Mouse (Mus musculus) monocyte, adult 2 months (primary cell): ENCODE data around the gene Tmem121b.
A peak's percentile ranks its signal among the peaks of the same experiment; 100 is the strongest.

Experiments
- DNase-seq, 2 experiments: peaks; one replicate each; pipeline ENCODE4 v3.0.0; 2022; ENCODE audit warnings: low spot score in 2 of 2, low read depth in 1 of 2

Tmem121b gene

GRCm38 (mm10) chr6:120493374-120494181, at the start of gene Tmem121b:
Gene Tmem121b, minus strand, starts transcription at chr6:120493807.
- no peak for DNase-seq

- DNase-seq = no peak
Observed at GRCm38 (mm10) chr6:120542061-120542460, 48.5 kb upstream of the Tmem121b start.

GRCm38 (mm10) chr6:120541386-120541785, 47.8 kb upstream of the Tmem121b start:
- no peak for DNase-seq

GRCm38 (mm10) chr6:120539781-120540231, 46.2 kb upstream of the Tmem121b start:
- DNase-seq = peak in 1 of 2 experiments; percentile 8

- DNase-seq = peak in 1 of 2 experiments; percentile 27
Observed at GRCm38 (mm10) chr6:120539132-120539759, 45.6 kb upstream of the Tmem121b start.

- DNase-seq = no peak
Observed at GRCm38 (mm10) chr6:120536337-120536736, 42.7 kb upstream of the Tmem121b start.

GRCm38 (mm10) chr6:120532594-120532993, 39.0 kb upstream of the Tmem121b start:
- no peak for DNase-seq

- peak; percentile 20 to 74 for DNase-seq
Observed at GRCm38 (mm10) chr6:120531020-120531965, 37.7 kb upstream of the Tmem121b start, which contains the start of gene Hdhd5. Gene Hdhd5, minus strand, starts transcription at chr6:120531319.

GRCm38 (mm10) chr6:120529123-120529522, 35.5 kb upstream of the Tmem121b start:
- no peak for DNase-seq

- no peak for DNase-seq
Observed at GRCm38 (mm10) chr6:120524796-120525195, 31.2 kb upstream of the Tmem121b start.

GRCm38 (mm10) chr6:120519647-120520046, 26.0 kb upstream of the Tmem121b start:
- no peak for DNase-seq

GRCm38 (mm10) chr6:120517311-120517710, 23.7 kb upstream of the Tmem121b start:
- DNase-seq = no peak

- DNase-seq = no peak
Observed at GRCm38 (mm10) chr6:120516879-120517278, 23.3 kb upstream of the Tmem121b start.

GRCm38 (mm10) chr6:120516422-120516821, 22.8 kb upstream of the Tmem121b start:
- no peak for DNase-seq

GRCm38 (mm10) chr6:120511212-120511611, 17.6 kb upstream of the Tmem121b start:
- DNase-seq = no peak

- DNase-seq = no peak
Observed at GRCm38 (mm10) chr6:120510425-120510824, 16.8 kb upstream of the Tmem121b start.

GRCm38 (mm10) chr6:120509975-120510374, 16.4 kb upstream of the Tmem121b start:
- DNase-seq = no peak

GRCm38 (mm10) chr6:120508645-120509044, 15.0 kb upstream of the Tmem121b start:
- no peak for DNase-seq

GRCm38 (mm10) chr6:120505531-120505930, 11.9 kb upstream of the Tmem121b start:
- no peak for DNase-seq

- no peak for DNase-seq
Observed at GRCm38 (mm10) chr6:120504051-120504450, 10.4 kb upstream of the Tmem121b start.

GRCm38 (mm10) chr6:120496544-120496943, 2.9 kb upstream of the Tmem121b start:
- no peak for DNase-seq
